Mouse (Mus musculus): ENCODE results near the gene Cacna1d. TPM values are rescaled to one million over a fixed set of nuclear protein-coding genes. Genes with fewer than 3 reads are reported as not detected.

The Cacna1d gene
- total and polyA plus RNA-seq, 3 experiments: 0.04 to 0.66 (median 0.08) TPM

- Histone ChIP-seq H3K9ac (ENCODE audit: insufficient read depth, low read depth) (no peak overlapping the region), H3K79me2 (replicated peaks; ENCODE audit: control insufficient read depth, extremely low read depth, insufficient read depth, poor library complexity, severe bottlenecking) (no peaks in the 10 kb centered on the region), H3K4me2 (ENCODE audit: insufficient read depth, low read depth, poor library complexity, severe bottlenecking) (no peak overlapping the region), H3K4me1 (ENCODE audit: control insufficient read depth in 1 of 2, insufficient read depth in 2 of 2) (peaks cover 0 to 14% of the 10 kb centered on the region in 2 experiments; a peak in 2 of 4 replicates), H3K27me3 (replicated peaks) (no peaks in the 10 kb centered on the region), H3K4me3 (replicated peaks in 1 of 3; ENCODE audit: low read depth in 2 of 3, low read length in 2 of 3, poor library complexity in 1 of 3) (no peak overlapping the region), H3K36me3 (replicated peaks in 1 of 2; ENCODE audit: control insufficient read depth in 1 of 2, insufficient read depth in 1 of 2, low read length in 1 of 2) (no peaks in the 10 kb centered on the region), H3K9me3 (replicated peaks; ENCODE audit: low read length) (no peaks in the 10 kb centered on the region), H3K27ac (ENCODE audit: insufficient read depth, low read depth) (no peak overlapping the region)
- TF ChIP-seq SMC3 (IDR thresholded peaks at IDR 0.05; ENCODE audit: low read depth, low read length) (no peak), ETS1 (conservative IDR thresholded peaks at IDR 0.05; ENCODE audit: low read depth, low read length) (no peak), TBP (conservative IDR thresholded peaks at IDR 0.05; ENCODE audit: low read depth, low read length) (no peak), NRF1 (IDR thresholded peaks at IDR 0.05; ENCODE audit: low read depth, low read length) (no peak), MEF2A (IDR thresholded peaks at IDR 0.05; ENCODE audit: borderline replicate concordance, low read depth, low read length) (no peak), ZNF384 (IDR thresholded peaks at IDR 0.05; ENCODE audit: low read depth, low read length) (no peak), ZKSCAN1 (IDR thresholded peaks at IDR 0.05; ENCODE audit: borderline replicate concordance, low read depth, low read length) (no peak), USF1 (IDR thresholded peaks at IDR 0.05; ENCODE audit: low read depth, low read length) (no peak), MYC (IDR thresholded peaks at IDR 0.05; ENCODE audit: low read depth, low read length) (no peak), RCOR1 (conservative IDR thresholded peaks at IDR 0.05; ENCODE audit: low read depth, low read length) (no peak), JUN (IDR thresholded peaks at IDR 0.05; ENCODE audit: insufficient read depth, low read depth, low read length) (no peak), JUND (conservative IDR thresholded peaks at IDR 0.05; ENCODE audit: low read depth, low read length) (no peak), SIN3A (IDR thresholded peaks at IDR 0.05; ENCODE audit: low read length) (no peak), NELFE (IDR thresholded peaks at IDR 0.05; ENCODE audit: low read depth, low read length) (no peak), CHD2 (IDR thresholded peaks at IDR 0.05; ENCODE audit: low read length) (no peak), RAD21 (IDR thresholded peaks at IDR 0.05; ENCODE audit: low read depth, low read length) (no peak)
- no peak for DNase-seq (ENCODE audit: extremely low read depth)
- in situ Hi-C loops (cut with MboI; ENCODE audit: low pct_ligation_motif_present, low pct_unique_long_range_greater_than_20kb, low sequenced_read_pairs): no loop called here
- dilution Hi-C loops (cut with MboI; ENCODE audit: extremely low pct_ligation_motif_present, extremely low pct_unique_long_range_greater_than_20kb, low sequenced_read_pairs): no loop called here
Measured at GRCm38 (mm10) chr14:30022471-30022870, 468.8 kb downstream of the Cacna1d start.

- H3K79me2 ChIP-seq (replicated peaks; ENCODE audit: control insufficient read depth, extremely low read depth, insufficient read depth, poor library complexity, severe bottlenecking): no peaks in the 10 kb centered on the region
- no peak overlapping the region for H3K4me3 ChIP-seq (replicated peaks in 1 of 3; ENCODE audit: low read depth in 2 of 3, low read length in 2 of 3, poor library complexity in 1 of 3)
- H3K4me1 ChIP-seq (ENCODE audit: control insufficient read depth in 1 of 2, insufficient read depth in 2 of 2): peaks cover 9 to 37% of the 10 kb centered on the region in 2 experiments
- H3K9me3 ChIP-seq (replicated peaks; ENCODE audit: low read length): no peaks in the 10 kb centered on the region
- no peak for DNase-seq (ENCODE audit: extremely low read depth)
- no peak overlapping the region for H3K4me2 ChIP-seq (ENCODE audit: insufficient read depth, low read depth, poor library complexity, severe bottlenecking)
- no peaks in the 10 kb centered on the region for H3K27me3 ChIP-seq (replicated peaks)
- TF ChIP-seq JUN (IDR thresholded peaks at IDR 0.05; ENCODE audit: insufficient read depth, low read depth, low read length) (no peak), PAX5 (IDR thresholded peaks at IDR 0.05; ENCODE audit: low read length) (no peak), POLR2AphosphoS2 (IDR thresholded peaks at IDR 0.05; ENCODE audit: low read depth, low read length) (no peak), ELF1 (IDR thresholded peaks at IDR 0.05; ENCODE audit: low read depth, low read length) (no peak), ETS1 (conservative IDR thresholded peaks at IDR 0.05; ENCODE audit: low read depth, low read length) (no peak), MYC (IDR thresholded peaks at IDR 0.05; ENCODE audit: low read depth, low read length) (no peak), ZC3H11A (IDR thresholded peaks at IDR 0.05; ENCODE audit: low read depth, low read length) (no peak), IRF4 (IDR thresholded peaks at IDR 0.05; ENCODE audit: low read depth, low read length) (no peak), ZNF384 (IDR thresholded peaks at IDR 0.05; ENCODE audit: low read depth, low read length) (no peak), CTCF (conservative IDR thresholded peaks at IDR 0.05 in 1 of 2, IDR thresholded peaks at IDR 0.05 in 1 of 2; ENCODE audit: low read depth in 2 of 2, low read length in 2 of 2) (no peak), CHD2 (IDR thresholded peaks at IDR 0.05; ENCODE audit: low read length) (no peak), MEF2A (IDR thresholded peaks at IDR 0.05; ENCODE audit: borderline replicate concordance, low read depth, low read length) (no peak), HCFC1 (IDR thresholded peaks at IDR 0.05; ENCODE audit: low read depth, low read length) (no peak), USF1 (IDR thresholded peaks at IDR 0.05; ENCODE audit: low read depth, low read length) (no peak), NELFE (IDR thresholded peaks at IDR 0.05; ENCODE audit: low read depth, low read length) (no peak), ZKSCAN1 (IDR thresholded peaks at IDR 0.05; ENCODE audit: borderline replicate concordance, low read depth, low read length) (no peak), EP300 (IDR thresholded peaks at IDR 0.05; ENCODE audit: low read length) (no peak), NRF1 (IDR thresholded peaks at IDR 0.05; ENCODE audit: low read depth, low read length) (no peak)
- no peaks in the 10 kb centered on the region for H3K36me3 ChIP-seq (replicated peaks in 1 of 2; ENCODE audit: control insufficient read depth in 1 of 2, insufficient read depth in 1 of 2, low read length in 1 of 2)
- no peak overlapping the region for H3K9ac ChIP-seq (ENCODE audit: insufficient read depth, low read depth)
- in situ Hi-C loops (cut with MboI; ENCODE audit: low pct_ligation_motif_present, low pct_unique_long_range_greater_than_20kb, low sequenced_read_pairs): no loop called here
- no peak overlapping the region for H3K27ac ChIP-seq (ENCODE audit: insufficient read depth, low read depth)
- dilution Hi-C loops (cut with MboI; ENCODE audit: extremely low pct_ligation_motif_present, extremely low pct_unique_long_range_greater_than_20kb, low sequenced_read_pairs): no loop called here
Measured at GRCm38 (mm10) chr14:30019792-30020575, 471.3 kb downstream of the Cacna1d start.

Measured in CH12.LX (cell line).